Mouse (Mus musculus): ENCODE data around the gene Ttll1.

DNA sequence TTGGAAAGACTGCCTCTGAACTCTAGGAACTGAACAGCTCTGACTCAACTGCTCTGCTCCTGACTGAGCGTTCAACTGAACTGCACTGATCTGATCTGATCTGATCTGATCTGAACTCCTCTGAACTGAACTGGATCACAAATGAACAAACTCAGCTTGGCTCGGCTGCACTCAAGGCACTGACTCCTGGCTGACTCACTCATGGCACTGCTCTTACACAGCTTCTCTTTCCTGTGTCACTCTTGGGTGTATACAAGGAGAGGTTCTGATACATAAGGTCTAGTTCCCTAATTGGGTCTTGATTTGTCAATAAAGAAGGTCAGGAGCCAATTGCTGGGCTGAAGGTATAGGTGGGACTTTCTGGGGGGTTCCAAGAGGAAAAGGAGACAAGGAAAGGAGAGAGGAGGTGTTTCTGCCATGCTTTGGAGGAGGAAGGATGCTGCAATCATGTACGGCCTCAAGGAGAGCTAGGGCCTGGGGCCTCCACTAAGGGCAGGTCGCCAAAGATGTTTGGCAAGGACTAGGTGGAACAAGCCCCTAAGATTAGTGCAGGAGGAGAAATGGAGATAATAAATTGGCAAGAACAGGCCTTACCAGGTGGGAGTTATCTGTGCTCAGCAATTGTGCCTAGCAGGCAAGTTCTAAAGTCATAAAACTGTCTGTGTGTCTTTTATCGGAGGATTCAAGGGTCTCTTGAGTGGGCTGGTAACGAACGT lies 16.7 kb downstream of the Ttll1 start:
- TF ChIP-seq POLR2A (IDR thresholded peaks at IDR 0.05; ENCODE audit: control insufficient read depth, low read depth, low read length) (no peak), CTCF (IDR thresholded peaks at IDR 0.05; ENCODE audit: control insufficient read depth, insufficient read depth, insufficient replicate concordance, low read depth, low read length) (no peak)
